Mouse (Mus musculus) liver, embryonic 11.5 days (tissue): ENCODE measurements around the gene Tmcc1. TPM values are rescaled to one million over a fixed set of nuclear protein-coding genes. Genes with fewer than 3 reads are reported as not detected.
"Not testable (repeated sequence)": the region's sequence is repeated elsewhere in the genome, so short reads cannot be mapped to it uniquely, and the experiment has no call there.

Experiments
- ATAC-seq: fragments of 200-750 bp; cut with Nextera tagmentation; replicated peaks from 2 replicates; pipeline ENCODE4 v1.8.0; 2017; ENCODE audit warnings: moderate number of reproducible peaks, mild to moderate bottlenecking, moderate TSS enrichment, moderate library complexity; ENCODE audit not compliant: low FRiP score
- DNase-seq: peaks from one replicate; pipeline ENCODE4 v3.0.0-alpha.2; 2017; ENCODE audit warnings: low spot score
- H3K27ac ChIP-seq: fragments of 300-500 bp; sonication (generic); 2 replicates; pipeline ENCODE4 v1.5.1; 2014; ENCODE audit warnings: mild to moderate bottlenecking, low read depth, low read length, control low read depth
- H3K27me3 ChIP-seq: fragments of 300-500 bp; sonication (generic); replicated peaks from 2 replicates; pipeline ENCODE4 v1.6.1; 2014; ENCODE audit warnings: low read length, mixed read lengths; ENCODE audit not compliant: control insufficient read depth, insufficient read depth
- H3K36me3 ChIP-seq: fragments of 300-500 bp; sonication (generic); 2 replicates; pipeline ENCODE4 v1.6.1; 2014; ENCODE audit warnings: mild to moderate bottlenecking, low read length, moderate library complexity, mixed read lengths; ENCODE audit not compliant: control insufficient read depth, insufficient read depth
- H3K4me1 ChIP-seq: fragments of 300-500 bp; sonication (generic); replicated peaks from 2 replicates; pipeline ENCODE4 v1.6.1; 2014; ENCODE audit warnings: low read length, mixed read lengths; ENCODE audit not compliant: control insufficient read depth, insufficient read depth
- H3K4me2 ChIP-seq: fragments of 300-500 bp; sonication (generic); 2 replicates; pipeline ENCODE4 v1.6.1; 2014; ENCODE audit warnings: mild to moderate bottlenecking, control low read depth, moderate library complexity
- H3K4me3 ChIP-seq: fragments of 300-500 bp; sonication (generic); 2 replicates; pipeline ENCODE4 v1.5.1; 2014; ENCODE audit warnings: low read depth, low read length, control low read depth
- H3K9ac ChIP-seq: fragments of 300-500 bp; sonication (generic); 2 replicates; pipeline ENCODE4 v1.6.1; 2014; ENCODE audit warnings: low read depth, low read length, control low read depth
- H3K9me3 ChIP-seq: fragments of 300-500 bp; sonication (generic); 2 replicates; pipeline ENCODE4 v1.6.1; 2016; ENCODE audit warnings: low read length, inconsistent platforms, mixed read lengths; ENCODE audit not compliant: control insufficient read depth
- WGBS: fragments of 180-500 bp; shearing (Covaris S2); extraction: QIAGEN DNeasy Blood & Tissue Kit; methylation state at CpG from one replicate; pipeline ENCODE4 v1.1.7; 2014; 5-methylcytosine and 5-hydroxymethylcytosine counted together
- polyA plus RNA-seq: library from polyadenylated mRNA; unstranded; fragments of >200 nt; fragmentation: Nextera tagmentation; extraction: Ambion mirVana; gene quantifications from 2 replicates; pipeline ENCODE4 v1.2.1, GENCODE M21; 2014

Tmcc1 gene
- polyA plus RNA-seq, 1 experiment from 2014 or later: 8.0 TPM

DNA sequence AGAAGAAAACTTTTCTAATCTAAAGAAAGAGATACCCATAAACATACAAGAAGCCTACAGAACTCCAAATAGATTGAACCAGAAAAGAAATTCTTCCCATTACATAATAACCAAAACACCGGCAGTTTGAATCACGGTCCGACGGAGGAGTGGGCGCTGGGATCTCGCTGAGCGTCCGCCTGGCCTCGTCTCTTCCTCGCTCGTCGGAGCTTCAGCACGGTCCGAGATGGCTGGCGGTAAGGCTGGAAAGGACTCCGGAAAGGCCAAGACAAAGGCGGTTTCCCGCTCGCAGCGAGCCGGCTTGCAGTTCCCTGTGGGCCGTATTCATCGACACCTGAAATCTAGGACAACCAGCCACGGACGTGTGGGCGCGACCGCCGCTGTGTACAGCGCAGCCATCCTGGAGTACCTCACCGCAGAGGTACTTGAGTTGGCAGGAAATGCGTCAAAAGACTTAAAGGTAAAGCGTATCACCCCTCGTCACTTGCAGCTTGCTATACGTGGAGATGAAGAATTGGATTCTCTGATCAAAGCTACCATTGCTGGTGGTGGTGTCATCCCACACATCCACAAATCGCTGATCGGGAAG lies 19.7 kb downstream of the Tmcc1 start:
- not testable (repeated sequence) for H3K27ac ChIP-seq, H3K9ac ChIP-seq, H3K27me3 ChIP-seq, H3K4me1 ChIP-seq, H3K36me3 ChIP-seq, H3K4me2 ChIP-seq, H3K9me3 ChIP-seq, ATAC-seq, H3K4me3 ChIP-seq, DNase-seq
- 75% methylated on average over 37 of the region's 37 CpGs for WGBS

DNA sequence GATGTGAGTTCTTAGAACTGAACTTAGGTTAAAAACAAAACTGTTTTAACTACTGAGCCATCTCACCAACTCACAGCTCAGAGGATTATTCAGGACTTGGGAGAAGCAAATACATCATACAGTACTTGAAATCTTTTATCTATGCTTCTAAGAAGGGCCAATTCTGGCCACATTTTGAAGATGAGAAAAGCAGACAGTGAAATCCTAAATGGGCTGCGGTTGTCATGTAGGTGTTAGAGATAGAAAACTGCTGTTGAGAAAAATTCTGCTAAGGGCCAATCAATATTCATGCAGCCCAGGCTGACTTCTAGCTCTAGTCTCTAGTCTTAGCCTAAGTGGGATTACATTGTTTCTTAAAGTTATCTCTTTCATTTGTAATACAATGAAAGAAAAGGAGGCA lies 26.9 kb downstream of the Tmcc1 start:
- Histone ChIP-seq H3K36me3 (peaks cover 2% of the 10 kb centered on the region; the same call in 1 of the 2 replicates), H3K4me3 (no peak overlapping the region), H3K9me3 (no peaks in the 10 kb centered on the region), H3K27ac (no peak overlapping the region), H3K4me1 (no peaks in the 10 kb centered on the region), H3K9ac (no peak overlapping the region), H3K27me3 (no peaks in the 10 kb centered on the region), H3K4me2 (no peak overlapping the region)
- WGBS: 81% methylated on average over 1 of the region's 1 CpGs
- ATAC-seq: no peak
- no peak for DNase-seq

DNA sequence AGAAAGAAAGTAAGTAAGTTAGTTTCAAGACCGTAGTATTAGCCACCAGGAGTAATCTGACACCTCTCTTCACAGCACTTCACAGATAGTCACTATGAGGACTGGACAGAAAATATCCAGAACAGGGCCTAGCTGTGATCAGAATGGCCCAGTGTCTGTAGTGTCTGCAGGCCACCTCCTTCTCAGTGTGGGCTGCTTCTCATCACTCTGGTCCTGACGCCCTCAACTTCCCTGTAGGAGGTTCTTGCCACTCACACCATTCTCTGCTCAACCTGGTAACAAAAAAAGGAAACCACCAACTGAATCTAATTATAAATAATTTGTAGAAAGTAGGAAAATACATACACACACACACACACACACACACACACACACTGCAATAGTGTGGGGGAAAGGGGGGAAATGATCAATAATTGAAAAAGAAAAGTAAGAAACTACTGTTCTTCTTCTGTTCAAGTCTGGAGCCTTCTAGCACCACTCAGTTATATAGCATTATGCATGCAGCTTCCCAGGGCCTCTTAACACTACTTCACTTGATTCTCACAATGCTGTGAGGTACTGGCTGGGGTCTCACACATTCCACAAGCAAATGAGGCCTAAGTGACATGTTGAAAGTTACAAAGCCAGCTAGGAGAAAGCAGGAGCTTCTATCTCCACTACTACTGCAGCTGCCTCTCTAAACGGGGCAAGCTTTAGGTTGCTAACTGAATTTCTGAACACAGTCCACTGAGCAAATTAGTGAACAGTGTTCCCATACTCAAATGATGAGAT lies 38.2 kb downstream of the Tmcc1 start:
- DNase-seq (no peak), ATAC-seq (no peak)
- no peak overlapping the region for H3K4me2 ChIP-seq
- no peaks in the 10 kb centered on the region for H3K36me3 ChIP-seq
- no peaks in the 10 kb centered on the region for H3K4me1 ChIP-seq
- H3K9ac ChIP-seq: no peak overlapping the region
- H3K27ac ChIP-seq: no peak overlapping the region
- H3K27me3 ChIP-seq: no peaks in the 10 kb centered on the region
- WGBS: 41% methylated on average over 3 of the region's 3 CpGs
- H3K9me3 ChIP-seq: no peaks in the 10 kb centered on the region
- H3K4me3 ChIP-seq: no peak overlapping the region

GRCm38 (mm10) chr6:116147386-116147785 lies 45.9 kb downstream of the Tmcc1 start:
- Histone ChIP-seq H3K9me3 (no peaks in the 10 kb centered on the region), H3K27me3 (no peaks in the 10 kb centered on the region), H3K4me2 (no peak overlapping the region), H3K36me3 (no peaks in the 10 kb centered on the region), H3K4me1 (no peaks in the 10 kb centered on the region), H3K4me3 (no peak overlapping the region), H3K27ac (no peak overlapping the region), H3K9ac (no peak overlapping the region)
- no peak for ATAC-seq
- no peak for DNase-seq
- 88% methylated on average over 1 of the region's 1 CpGs for WGBS

DNA sequence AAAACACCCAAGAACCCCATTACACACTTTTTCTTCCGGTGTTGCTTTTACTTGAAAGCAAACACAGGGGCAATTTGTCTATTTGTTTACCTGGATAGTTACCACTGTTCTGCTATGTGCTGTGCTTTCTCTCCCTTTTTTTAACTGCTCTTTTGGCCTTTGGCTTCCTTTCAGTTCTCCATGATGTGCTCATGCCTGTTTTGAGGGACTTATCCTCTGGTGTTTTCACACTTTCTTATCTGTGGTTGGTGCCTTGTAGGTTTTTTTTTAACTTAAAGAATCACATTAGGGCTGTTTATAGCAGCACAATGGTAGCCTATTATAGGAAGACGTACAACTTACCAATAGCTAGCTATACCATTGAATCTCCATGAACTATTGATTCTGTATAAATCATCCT lies 51.6 kb downstream of the Tmcc1 start:
- Histone ChIP-seq H3K4me3 (no peak overlapping the region), H3K4me2 (no peak overlapping the region), H3K36me3 (no peaks in the 10 kb centered on the region), H3K4me1 (no peaks in the 10 kb centered on the region), H3K9ac (no peak overlapping the region), H3K9me3 (no peaks in the 10 kb centered on the region), H3K27ac (no peak overlapping the region), H3K27me3 (no peaks in the 10 kb centered on the region)
- 79% methylated on average over 2 of the region's 2 CpGs for WGBS
- no peak for ATAC-seq
- no peak for DNase-seq

- no peak for DNase-seq
- Histone ChIP-seq H3K36me3 (no peaks in the 10 kb centered on the region), H3K4me3 (no peak overlapping the region), H3K27me3 (no peaks in the 10 kb centered on the region), H3K9me3 (no peaks in the 10 kb centered on the region), H3K4me2 (no peak overlapping the region), H3K9ac (no peak overlapping the region), H3K27ac (no peak overlapping the region), H3K4me1 (no peaks in the 10 kb centered on the region)
- ATAC-seq: no peak
These were observed 52.5 kb downstream of the Tmcc1 start for GRCm38 (mm10) chr6:116140782-116141181.

DNA sequence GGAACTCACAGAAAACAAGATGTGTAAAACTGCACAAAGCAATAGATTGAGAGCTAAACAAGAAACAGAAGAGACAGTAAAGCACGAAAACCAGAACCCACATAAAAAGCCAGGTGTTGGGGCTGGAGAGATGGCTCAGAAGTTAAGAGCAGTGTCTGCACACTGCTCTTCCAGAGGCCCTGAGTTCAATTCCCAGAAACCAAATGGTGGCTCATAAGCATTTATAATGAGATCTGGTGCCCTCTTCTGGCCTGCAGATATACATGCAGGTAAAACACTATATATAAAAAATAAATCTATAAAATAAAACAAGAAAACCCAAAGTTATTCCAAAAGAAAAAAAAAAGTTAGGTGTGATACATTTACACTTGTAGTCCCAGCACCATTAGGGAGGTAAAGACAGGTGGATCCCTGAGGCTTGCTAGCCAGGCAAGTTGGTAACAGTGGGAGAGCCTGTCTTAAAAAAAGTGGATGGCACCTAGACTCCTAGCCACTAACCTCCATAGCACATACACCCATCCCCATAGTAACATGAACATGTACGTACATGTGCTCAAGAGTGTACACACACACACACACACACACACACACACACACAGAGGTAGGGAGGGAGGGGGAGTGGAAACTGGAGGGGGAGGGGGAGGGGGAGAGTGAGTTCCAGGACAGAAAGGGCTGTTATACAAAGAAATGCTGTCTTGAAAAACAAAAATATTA lies 54.0 kb downstream of the Tmcc1 start:
- Histone ChIP-seq H3K9ac (no peak overlapping the region), H3K27me3 (no peaks in the 10 kb centered on the region), H3K4me1 (no peaks in the 10 kb centered on the region), H3K27ac (no peak overlapping the region), H3K36me3 (no peaks in the 10 kb centered on the region), H3K4me3 (no peak overlapping the region), H3K9me3 (no peaks in the 10 kb centered on the region), H3K4me2 (no peak overlapping the region)
- ATAC-seq (no peak), DNase-seq (no peak)
- 54% methylated on average over 2 of the region's 2 CpGs for WGBS

GRCm38 (mm10) chr6:116135971-116136632 lies 57.2 kb downstream of the Tmcc1 start:
- Histone ChIP-seq H3K27ac (no peak overlapping the region), H3K9ac (no peak overlapping the region), H3K4me1 (no peaks in the 10 kb centered on the region), H3K27me3 (no peaks in the 10 kb centered on the region), H3K9me3 (no peaks in the 10 kb centered on the region), H3K4me2 (no peak overlapping the region), H3K36me3 (no peaks in the 10 kb centered on the region), H3K4me3 (no peak overlapping the region)
- no peak for DNase-seq
- ATAC-seq: no peak
- 59% methylated on average over 7 of the region's 7 CpGs for WGBS
